Mouse (Mus musculus) liver, adult (tissue): Measurements from ENCODE around the gene Scarf2.

Experiments
- GATA4 ChIP-seq: IDR thresholded peaks from 2 replicates; pipeline ENCODE4 v1.6.1; 2014; ENCODE audit warnings: mild to moderate bottlenecking, low read length; ENCODE audit not compliant: insufficient replicate concordance

Gene Scarf2

DNA sequence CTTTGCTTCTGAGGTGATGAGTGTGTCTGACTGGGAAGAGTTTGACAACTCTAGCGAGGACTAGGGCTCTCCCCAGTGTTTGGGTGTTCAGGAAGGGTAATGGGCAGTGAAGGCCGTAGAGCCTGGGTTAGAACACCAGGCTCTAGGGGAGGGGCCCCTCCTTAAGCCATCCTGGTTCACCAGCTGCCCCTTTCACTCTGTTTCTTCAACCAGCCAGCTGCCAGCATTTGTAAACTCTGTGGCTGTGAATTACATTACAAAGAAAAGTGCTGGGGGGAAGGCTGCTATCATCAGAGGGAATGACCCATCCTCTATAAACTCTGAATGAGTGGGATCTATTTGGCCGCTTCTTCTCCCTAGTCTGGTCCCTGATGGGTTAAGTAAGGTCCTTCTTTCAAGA, 4.4 kb upstream of the Scarf2 start:
- TF ChIP-seq GATA4, result no peak

DNA sequence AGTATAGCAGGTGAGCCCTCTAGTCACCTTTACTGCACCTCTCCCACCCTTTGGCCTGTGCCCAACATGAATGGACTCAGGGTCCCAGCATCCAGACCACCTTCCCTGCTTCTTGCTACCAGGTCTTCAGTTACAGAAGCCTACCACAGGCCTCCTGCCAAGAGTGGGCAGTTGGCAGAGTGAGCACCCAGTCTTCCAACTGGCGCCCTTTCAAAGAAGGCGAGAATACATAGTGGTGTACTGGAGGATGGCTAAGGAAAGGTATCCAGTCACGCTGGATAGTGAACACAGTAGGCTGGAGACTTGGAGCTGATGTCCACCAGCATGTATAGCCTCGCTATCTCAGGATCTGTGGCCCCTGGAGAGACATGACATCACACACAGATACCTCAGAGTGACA, 3.0 kb upstream of the Scarf2 start:
- TF ChIP-seq GATA4, result no peak

DNA sequence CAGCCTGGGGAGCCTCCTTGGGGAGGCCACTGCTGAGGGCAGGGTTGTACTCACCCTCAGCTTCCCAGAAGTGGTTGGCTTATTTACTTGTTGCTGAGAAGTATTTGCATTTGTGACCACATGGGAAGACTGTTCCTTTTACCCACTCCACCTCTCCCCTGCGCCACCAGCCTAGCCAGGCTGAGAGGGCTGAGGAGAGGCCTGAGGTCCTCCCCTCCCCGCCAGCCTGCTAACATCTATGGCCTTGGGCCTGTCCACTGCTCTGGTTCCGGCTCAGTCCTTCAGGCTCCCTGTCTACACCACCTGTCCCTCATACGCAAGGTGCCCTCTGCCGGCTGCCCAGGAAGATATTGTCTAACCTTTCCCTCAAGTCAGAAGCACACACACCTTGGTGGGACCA, 1.4 kb upstream of the Scarf2 start:
- no peak for TF ChIP-seq GATA4

- TF ChIP-seq GATA4, result no peak
Measured at GRCm38 (mm10) chr16:17796519-17796918, 563 bp upstream of the Scarf2 start.

GRCm38 (mm10) chr16:17797812-17798311, 780 bp downstream of the Scarf2 start:
- no peak for TF ChIP-seq GATA4

DNA sequence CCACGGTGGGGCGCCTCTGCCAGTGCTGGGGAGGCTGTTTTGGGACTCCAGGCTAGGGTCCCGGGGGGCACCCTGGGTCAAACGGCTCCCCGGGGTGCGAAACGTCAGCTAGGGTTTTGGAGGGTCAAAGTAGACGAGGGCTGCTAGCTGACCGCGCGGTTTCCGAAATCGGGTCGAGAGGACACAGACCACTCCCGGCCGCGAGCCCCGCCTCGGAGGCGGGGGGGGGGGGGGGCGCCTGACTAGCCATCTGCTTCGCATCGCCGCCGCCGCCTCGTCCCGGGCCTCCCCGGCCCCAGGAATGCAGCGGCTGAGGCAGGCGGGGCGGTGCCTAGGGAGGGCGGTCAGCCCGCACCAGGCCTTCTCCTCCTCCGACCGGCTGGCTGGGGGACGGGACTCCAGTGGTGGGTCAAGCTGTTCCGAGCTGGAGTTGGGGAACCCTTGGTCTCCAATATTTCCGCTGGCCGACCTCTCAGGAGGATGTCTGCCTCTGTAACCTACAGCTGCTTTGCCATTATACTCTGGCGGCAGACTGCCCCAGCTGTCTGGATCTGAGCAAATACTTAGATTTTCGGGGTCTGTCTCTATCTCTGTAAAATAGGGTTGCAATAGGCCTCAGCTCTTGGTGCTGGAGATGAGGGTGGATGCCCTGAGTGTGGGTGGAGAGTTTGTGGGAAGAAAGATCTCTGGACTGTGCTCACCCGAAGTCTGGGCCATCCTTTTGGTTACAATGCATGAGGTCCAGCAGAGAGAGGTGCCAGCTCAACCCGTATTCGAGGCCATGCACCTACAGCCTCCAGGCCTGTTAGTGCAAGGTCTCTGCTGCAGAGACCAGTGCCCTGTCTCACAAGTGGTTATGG, 1.5 kb downstream of the Scarf2 start:
- no peak for TF ChIP-seq GATA4

DNA sequence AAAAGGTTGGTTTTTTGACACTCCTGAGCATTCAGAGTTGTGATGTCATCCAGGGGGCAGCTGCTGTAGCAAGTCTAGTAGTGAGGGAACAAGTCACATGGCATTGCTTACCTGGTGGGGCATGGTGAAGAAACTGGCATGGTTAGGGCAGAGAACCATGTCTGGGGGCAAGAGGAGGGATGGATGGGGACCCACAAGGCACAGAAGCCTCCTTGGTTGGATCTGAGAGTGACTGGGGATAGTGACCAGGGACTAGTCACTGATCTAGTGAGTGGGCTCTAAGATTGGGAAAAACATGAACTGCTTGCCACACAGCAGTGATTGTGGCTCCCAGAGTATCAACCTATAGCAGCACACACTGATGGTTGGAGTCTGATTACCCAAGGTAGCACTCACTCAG, 2.5 kb downstream of the Scarf2 start:
- no peak for TF ChIP-seq GATA4

DNA sequence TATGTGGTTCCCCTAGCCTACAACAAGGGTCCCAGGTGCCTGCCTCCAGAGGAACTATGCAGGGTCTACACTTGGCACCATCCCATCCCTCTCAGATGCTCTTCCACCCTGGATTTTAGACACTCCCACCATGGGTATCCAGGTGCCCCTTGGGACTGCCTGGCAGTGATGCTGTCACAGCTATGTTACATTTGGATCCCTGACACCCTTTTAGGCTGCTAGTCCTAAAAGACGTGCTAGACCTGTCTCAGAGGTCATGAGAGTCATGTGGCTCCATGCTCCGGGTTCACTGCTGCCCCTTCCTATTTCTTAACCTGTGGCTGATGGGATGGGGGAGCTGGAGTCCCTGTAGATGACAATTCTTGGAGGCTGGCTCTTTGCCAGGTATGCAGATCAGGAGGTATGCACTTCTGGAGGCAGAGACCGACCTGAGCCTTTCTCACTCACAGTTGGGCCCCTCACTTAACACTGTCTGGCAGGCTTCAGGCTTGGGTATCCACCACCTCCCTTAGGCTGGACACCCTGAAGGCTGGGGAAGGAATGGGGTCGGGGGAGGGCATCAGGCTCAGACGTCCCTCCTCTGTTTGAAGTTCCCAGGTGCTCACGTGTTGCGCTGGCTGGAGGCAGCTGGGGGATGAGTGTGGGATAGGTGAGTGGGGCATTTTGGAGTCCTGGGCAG, 4.8 kb downstream of the Scarf2 start:
- no peak for TF ChIP-seq GATA4

GRCm38 (mm10) chr16:17802456-17802838, 5.4 kb downstream of the Scarf2 start:
- TF ChIP-seq GATA4, result no peak

DNA sequence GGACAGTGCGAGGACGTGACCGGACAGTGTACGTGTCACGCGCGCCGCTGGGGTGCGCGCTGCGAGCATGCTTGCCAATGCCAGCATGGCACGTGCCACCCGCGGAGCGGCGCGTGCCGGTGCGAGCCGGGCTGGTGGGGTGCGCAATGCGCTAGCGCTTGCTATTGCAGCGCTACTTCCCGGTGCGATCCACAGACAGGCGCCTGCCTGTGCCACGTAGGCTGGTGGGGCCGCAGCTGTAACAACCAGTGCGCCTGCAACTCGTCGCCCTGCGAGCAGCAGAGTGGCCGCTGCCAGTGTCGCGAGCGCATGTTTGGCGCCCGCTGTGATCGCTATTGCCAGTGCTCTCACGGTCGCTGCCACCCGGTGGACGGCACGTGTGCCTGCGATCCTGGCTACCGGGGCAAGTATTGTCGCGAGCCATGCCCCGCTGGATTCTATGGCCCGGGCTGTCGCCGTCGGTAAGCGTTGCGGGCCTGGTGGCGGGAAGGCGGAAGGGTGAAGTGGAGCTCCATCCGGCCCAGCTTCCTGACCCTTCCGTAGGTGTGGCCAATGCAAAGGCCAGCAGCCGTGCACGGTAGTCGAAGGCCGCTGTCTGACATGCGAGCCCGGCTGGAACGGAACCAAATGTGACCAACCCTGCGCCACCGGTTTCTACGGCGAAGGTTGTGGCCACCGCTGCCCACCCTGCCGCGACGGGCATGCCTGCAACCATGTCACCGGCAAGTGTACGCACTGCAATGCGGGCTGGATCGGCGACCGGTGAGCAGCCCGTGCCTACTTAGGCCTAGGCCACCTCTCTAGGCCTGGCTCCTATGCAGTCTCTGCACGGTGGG, 6.0 kb downstream of the Scarf2 start:
- no peak for TF ChIP-seq GATA4

GRCm38 (mm10) chr16:17803675-17804448, 6.8 kb downstream of the Scarf2 start:
- TF ChIP-seq GATA4, result no peak

DNA sequence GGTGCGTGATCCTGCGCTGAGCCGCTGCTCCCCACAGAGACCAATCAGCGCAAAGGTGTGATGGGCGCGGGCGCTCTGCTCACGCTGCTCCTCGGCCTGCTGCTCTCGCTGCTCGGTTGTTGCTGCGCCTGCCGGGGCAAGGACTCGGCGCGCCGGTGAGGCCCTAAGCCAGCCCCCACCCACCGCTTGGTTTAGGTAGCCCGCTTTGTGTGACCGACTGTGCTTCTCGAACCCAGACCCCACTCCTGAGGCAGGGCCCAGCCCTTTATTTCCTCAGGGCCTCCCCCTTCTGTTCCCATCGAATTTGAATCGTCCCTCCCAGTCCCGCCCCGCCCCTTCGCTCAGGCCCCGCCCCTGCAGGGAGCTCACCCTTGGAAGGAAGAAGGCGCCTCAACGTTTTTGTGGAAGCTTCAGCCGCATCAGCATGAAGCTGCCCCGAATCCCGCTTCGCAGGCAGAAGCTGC, 7.4 kb downstream of the Scarf2 start:
- no peak for TF ChIP-seq GATA4

DNA sequence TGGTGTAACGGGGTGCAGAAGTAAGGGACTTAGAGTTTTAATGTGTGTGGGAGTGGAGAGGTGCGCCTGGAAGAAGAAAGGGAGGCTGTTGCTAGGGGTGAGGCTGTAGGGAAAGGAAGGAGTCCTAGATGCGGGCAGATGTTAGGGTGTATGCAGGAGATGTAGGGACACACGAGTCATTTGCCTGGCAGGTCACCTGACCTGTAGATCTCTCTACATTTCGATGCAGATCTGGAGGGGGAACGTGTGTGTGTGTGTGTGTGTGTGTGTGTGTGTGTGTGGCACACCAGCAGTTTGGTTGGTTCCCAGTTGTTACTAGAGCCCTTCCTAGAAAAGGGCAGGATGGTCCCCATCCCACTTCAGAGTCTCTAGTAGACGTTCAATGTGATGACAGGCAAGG, 7.9 kb downstream of the Scarf2 start:
- TF ChIP-seq GATA4, result no peak

DNA sequence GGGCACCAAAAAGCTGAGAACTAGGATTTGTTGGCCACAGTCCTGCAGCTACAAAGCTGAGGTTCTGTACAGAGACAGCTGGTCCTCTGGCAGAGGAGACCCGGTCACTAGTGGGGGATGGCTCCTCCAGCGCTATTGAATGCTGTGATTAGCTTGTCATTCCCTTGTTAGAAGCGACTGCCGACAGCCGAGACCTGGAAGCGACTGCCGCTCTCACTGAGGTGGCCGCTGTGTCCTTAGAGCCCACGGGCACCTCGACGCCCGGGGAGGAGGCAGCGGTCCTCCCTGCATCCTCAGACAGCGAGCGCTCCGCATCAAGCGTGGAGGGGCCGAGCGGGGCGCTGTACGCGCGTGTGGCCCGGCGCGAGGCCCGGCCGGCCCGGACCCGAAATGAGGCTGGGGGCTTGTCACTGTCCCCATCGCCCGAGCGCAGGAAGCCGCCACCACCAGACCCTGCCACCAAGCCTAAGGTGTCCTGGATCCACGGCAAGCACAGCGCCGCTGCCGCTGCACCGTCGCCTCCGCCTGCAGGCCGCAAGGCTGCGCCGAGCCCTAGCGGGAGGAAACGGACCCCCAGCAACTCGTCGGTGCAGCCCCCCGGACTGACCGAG, 9.6 kb downstream of the Scarf2 start:
- TF ChIP-seq GATA4, result no peak
